Mouse (Mus musculus) kidney, adult 10 weeks (tissue): ENCODE data around the gene Krtap19-3. TPM values are rescaled to one million over a fixed set of nuclear protein-coding genes. Genes with fewer than 3 reads are reported as not detected.

ENCODE experiments used
- polyA plus RNA-seq: library from polyadenylated mRNA; stranded (reverse); fragments of 350-450 nt; fragmentation: Illumina TruSeq; extraction: RNeasy Lipid Tissue Mini Kit (QIAGEN cat#74804); gene quantifications from one replicate; pipeline ENCODE4 v1.2.3, GENCODE M21; 2014; ENCODE audit warnings: low read depth, low replicate concordance

Gene Krtap19-3
- not detected for polyA plus RNA-seq

DNA sequence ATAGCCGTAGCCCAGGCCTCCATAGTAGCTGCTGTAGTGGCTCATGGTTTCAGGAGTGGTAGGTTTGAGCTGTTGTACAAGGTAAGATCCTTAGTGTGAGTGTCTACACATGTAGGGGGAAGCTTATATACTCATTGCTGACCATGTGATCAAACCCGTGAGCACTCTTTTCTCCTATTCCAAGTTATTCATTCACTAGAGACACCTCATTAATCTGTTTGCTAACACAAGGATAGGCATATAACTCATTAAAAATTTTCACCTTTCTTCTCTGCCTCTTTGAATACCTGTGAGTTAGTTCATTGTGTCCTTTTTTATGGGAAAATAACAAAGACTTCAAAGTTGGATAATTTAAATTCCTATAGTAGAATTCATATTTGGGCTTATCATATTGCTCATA is at the start of gene Krtap19-3:
Krtap19-3 (minus strand) TSS at position 101 of the 400 bp plus-strand sequence.

DNA sequence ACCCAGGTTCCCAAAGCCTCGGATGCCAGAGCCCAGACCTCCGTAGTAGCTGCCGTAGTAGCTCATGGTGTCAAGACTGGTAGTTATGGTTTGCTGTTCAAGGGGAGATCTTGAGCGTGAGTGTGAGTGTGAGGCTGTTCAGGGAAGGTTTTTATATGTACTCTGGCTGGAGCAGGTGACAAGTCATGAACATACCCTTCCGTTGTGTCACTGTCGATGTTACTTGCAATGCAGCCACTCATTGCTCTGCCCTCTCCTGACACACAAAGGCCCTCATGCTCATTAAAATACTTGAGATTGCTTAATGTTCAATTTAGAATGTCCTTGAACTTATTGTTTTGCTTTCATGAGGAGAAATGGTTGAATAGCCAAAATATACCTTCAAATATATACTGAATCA is 18.5 kb upstream of the Krtap19-3 start, which contains the start of gene Krtap19-5:
Krtap19-5 (minus strand) TSS at position 101 of the 400 bp plus-strand sequence.

DNA sequence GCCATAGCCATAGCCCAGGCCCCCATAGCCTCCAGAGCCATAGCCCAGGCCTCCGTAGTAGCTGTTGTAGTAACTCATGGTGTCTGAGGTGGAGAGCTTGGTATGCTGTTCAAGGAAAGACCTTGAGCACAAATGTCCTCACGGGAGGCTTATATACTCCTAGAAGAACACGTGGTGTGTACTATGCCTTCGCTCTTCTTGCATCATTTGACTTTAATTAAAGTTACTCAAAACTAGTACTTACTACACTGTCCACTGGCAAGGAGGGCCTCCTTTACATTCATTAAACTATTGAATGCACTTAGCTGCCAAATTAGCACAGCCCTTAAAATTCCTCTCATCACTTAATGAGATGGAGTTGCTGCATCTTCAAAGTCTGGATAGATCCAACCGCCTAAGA is 7.2 kb upstream of the Krtap19-3 start, which contains the start of gene Krtap19-4:
Krtap19-4 (minus strand) TSS at position 101 of the 400 bp plus-strand sequence.

DNA sequence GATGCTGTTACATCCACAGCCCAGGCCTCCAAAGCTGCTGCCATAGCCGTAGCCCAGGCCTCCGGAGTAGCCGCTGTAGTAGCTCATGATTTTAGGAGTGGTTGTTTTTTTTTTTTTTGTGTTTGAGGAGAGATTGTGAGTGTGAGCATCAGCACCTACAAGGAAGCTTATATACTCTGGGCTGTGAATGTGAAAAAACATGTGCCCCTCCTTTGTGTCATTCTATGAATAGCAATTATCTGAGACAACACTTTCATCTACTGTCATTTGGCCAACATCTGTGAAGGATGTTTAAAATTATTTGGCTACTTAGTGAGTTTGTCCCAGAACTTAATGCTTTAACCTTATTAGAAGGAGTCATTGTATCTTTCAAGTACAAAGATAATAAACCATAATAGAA is 3.7 kb downstream of the Krtap19-3 start, which contains the start of gene Krtap19-2:
Krtap19-2 (minus strand) TSS at position 101 of the 400 bp plus-strand sequence.

DNA sequence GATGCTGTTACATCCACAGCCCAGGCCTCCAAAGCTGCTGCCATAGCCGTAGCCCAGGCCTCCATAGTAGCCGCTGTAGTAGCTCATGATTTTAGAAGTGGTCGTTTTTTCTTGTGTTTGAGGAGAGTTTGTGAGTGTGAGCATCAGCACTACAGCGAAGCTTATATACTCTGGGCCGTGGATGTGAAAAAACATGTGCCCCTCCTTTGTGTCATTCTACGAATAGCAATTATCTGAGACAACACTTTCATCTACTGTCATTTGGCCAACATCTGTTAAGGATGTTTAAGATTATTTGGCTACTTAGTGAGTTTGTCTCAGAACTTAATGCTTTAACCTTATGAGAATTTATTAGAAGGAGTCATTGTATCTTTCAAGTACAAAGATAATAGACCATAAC is 8.5 kb downstream of the Krtap19-3 start, which contains the start of gene Krtap19-1:
Krtap19-1 (minus strand) TSS at position 101 of the 400 bp plus-strand sequence.

Other genes with a start within 250 kb of the Krtap19-3 start
- not detected for gene Krtap26-1, start 230.2 kb downstream of the Krtap19-3 start, polyA plus RNA-seq
- gene Krtap27-1, start 206.4 kb downstream of the Krtap19-3 start, polyA plus RNA-seq: not detected
- not detected for gene 2310061N02Rik, start 170.1 kb downstream of the Krtap19-3 start, polyA plus RNA-seq
- not detected for gene Krtap13-1, start 149.2 kb downstream of the Krtap19-3 start, polyA plus RNA-seq
- not detected for gene Krtap13, start 126.4 kb downstream of the Krtap19-3 start, polyA plus RNA-seq
- not detected for gene 2310034C09Rik, start 119.2 kb downstream of the Krtap19-3 start, polyA plus RNA-seq
- gene 2310057N15Rik, start 103.8 kb downstream of the Krtap19-3 start, polyA plus RNA-seq: not detected
- gene Gm5965, start 100.1 kb downstream of the Krtap19-3 start, polyA plus RNA-seq: not detected
- gene Gm20741, start 65.8 kb downstream of the Krtap19-3 start, polyA plus RNA-seq: not detected
- gene Krtap15, start 57.8 kb downstream of the Krtap19-3 start, polyA plus RNA-seq: not detected
- gene Krtap14, start 51.9 kb downstream of the Krtap19-3 start, polyA plus RNA-seq: not detected
- not detected for gene Krtap19-1, start 8.6 kb downstream of the Krtap19-3 start, polyA plus RNA-seq
- gene Krtap19-2, start 3.8 kb downstream of the Krtap19-3 start, polyA plus RNA-seq: not detected
- not detected for gene Krtap19-4, start 7.1 kb upstream of the Krtap19-3 start, polyA plus RNA-seq
- gene Krtap19-5, start 18.4 kb upstream of the Krtap19-3 start, polyA plus RNA-seq: not detected
- not detected for gene Krtap19-9b, start 54.2 kb upstream of the Krtap19-3 start, polyA plus RNA-seq
- not detected for gene Krtap16-3, start 84.8 kb upstream of the Krtap19-3 start, polyA plus RNA-seq
- gene Krtap22-2, start 132.7 kb upstream of the Krtap19-3 start, polyA plus RNA-seq: not detected
- gene Gm10229, start 137.2 kb upstream of the Krtap19-3 start, polyA plus RNA-seq: not detected
- gene Krtap6-1, start 153.7 kb upstream of the Krtap19-3 start, polyA plus RNA-seq: not detected
- gene Gm10228, start 163.4 kb upstream of the Krtap19-3 start, polyA plus RNA-seq: not detected
- not detected for gene Krtap6-5, start 169.8 kb upstream of the Krtap19-3 start, polyA plus RNA-seq
- not detected for gene 1110025L11Rik, start 186.0 kb upstream of the Krtap19-3 start, polyA plus RNA-seq
- not detected for gene Krtap6-3, start 206.0 kb upstream of the Krtap19-3 start, polyA plus RNA-seq